Mouse (Mus musculus) ES-E14 (cell line): ENCODE results near the gene Rhoq.

ENCODE experiments used
- CHD2 ChIP-seq: IDR thresholded peaks from 2 replicates; pipeline ENCODE4 v1.6.1; 2014; ENCODE audit warnings: mild to moderate bottlenecking, low read depth, low read length, inconsistent platforms
- HCFC1 ChIP-seq: IDR thresholded peaks from 2 replicates; pipeline ENCODE4 v1.6.1; 2012; ENCODE audit warnings: low read length, inconsistent platforms, borderline replicate concordance; ENCODE audit not compliant: insufficient read depth
- MAFK ChIP-seq: IDR thresholded peaks from 2 replicates; pipeline ENCODE4 v1.6.1; 2014; ENCODE audit warnings: mild to moderate bottlenecking, low read depth, low read length, inconsistent platforms; ENCODE audit not compliant: insufficient read depth
- ZC3H11A ChIP-seq: IDR thresholded peaks from 2 replicates; pipeline ENCODE4 v1.6.1; 2012; ENCODE audit warnings: low read depth, mild to moderate bottlenecking, inconsistent platforms, low read length, borderline replicate concordance
- ZNF384 ChIP-seq: IDR thresholded peaks from 2 replicates; pipeline ENCODE4 v1.6.1; 2012; ENCODE audit warnings: low read depth, low read length, inconsistent platforms

GRCm38 (mm10) chr17:87011301-87012019 is 48.6 kb downstream of the Rhoq start:
- TF ChIP-seq ZNF384 (no peak), MAFK (no peak), CHD2 (no peak), HCFC1 (no peak), ZC3H11A (no peak)
